Mouse (Mus musculus): ENCODE measurements around the gene 2310011J03Rik.

DNA sequence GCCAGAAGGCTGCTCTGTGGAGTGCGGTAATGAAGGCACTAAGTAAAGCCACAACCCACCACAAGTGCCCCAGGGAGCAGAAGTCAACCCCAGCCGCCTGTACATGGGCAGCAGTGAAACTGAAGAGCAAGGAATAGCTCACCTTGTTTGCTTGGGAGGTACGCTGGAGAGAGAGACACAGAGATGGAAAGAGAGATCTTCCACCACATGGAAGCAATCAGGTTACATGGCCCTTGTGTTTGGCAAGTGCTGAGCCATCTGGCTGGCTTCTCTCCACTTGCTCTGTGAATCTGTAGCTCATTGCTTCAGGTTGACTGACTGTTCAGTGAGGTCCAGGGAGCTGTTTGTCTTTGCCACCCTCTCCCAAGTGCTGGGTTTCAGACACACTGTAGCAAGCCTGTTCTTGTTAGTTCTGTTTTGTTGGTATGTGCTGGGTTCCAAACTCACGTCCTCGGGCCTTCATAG is 12.2 kb upstream of the 2310011J03Rik start:
- no peak for TF ChIP-seq POLR2A (IDR thresholded peaks at IDR 0.05; ENCODE audit: borderline replicate concordance, control insufficient read depth, low read depth, low read length)
- TF ChIP-seq CTCF (IDR thresholded peaks at IDR 0.05; ENCODE audit: control insufficient read depth, insufficient read depth, low read length): no peak

Data from bone marrow, adult 2 months (tissue).